Mouse (Mus musculus) MEL (cell line): ENCODE results near the gene Psg26. TPM values are rescaled to one million over a fixed set of nuclear protein-coding genes. Genes with fewer than 3 reads are reported as not detected.
"Not testable (repeated sequence)": the region's sequence is repeated elsewhere in the genome, so short reads cannot be mapped to it uniquely, and the experiment has no call there.

Experiments
- DNase-seq: peaks from one replicate; pipeline ENCODE4 v3.0.0; 2011; ENCODE audit warnings: low read depth, low spot score
- H3K27ac ChIP-seq: 2 replicates; pipeline ENCODE4 v1.5.1; 2012; ENCODE audit warnings: low read depth, mild to moderate bottlenecking, control low read depth, low read length, moderate library complexity; ENCODE audit not compliant: control insufficient read depth
- H3K27me3 ChIP-seq, 2 experiments: fragments of 150-350 bp in 1 of 2; sonication (generic) in 1 of 2; 2 replicates each; pipeline ENCODE4 v1.6.1; 2012; ENCODE audit warnings: low read length in 2 of 2, mild to moderate bottlenecking in 2 of 2, improper control_type of control experiment in 1 of 2, moderate library complexity in 1 of 2; ENCODE audit not compliant: insufficient read depth in 2 of 2, control insufficient read depth in 1 of 2
- H3K36me3 ChIP-seq, 2 experiments: 2 replicates each; pipeline ENCODE4 v1.6.1; 2012 to 2014; ENCODE audit warnings: low read length in 2 of 2, improper control_type of control experiment in 1 of 2, inconsistent platforms in 1 of 2, mild to moderate bottlenecking in 1 of 2; ENCODE audit not compliant: insufficient read depth in 2 of 2, control insufficient read depth in 1 of 2
- H3K4me1 ChIP-seq, 2 experiments: fragments of 150-350 bp in 1 of 2; sonication (generic) in 1 of 2; 2 replicates each; pipeline ENCODE4 v1.6.1; 2012; ENCODE audit warnings: low read length in 2 of 2, improper control_type of control experiment in 1 of 2, mild to moderate bottlenecking in 1 of 2; ENCODE audit not compliant: insufficient read depth in 2 of 2, control insufficient read depth in 1 of 2
- H3K4me3 ChIP-seq, 2 experiments: fragments of 150-350 bp in 1 of 2; sonication (generic) in 1 of 2; 2 replicates each; pipeline ENCODE4 v1.5.1; 2012; ENCODE audit warnings: low read depth in 2 of 2, low read length in 2 of 2, mild to moderate bottlenecking in 2 of 2, moderate library complexity in 2 of 2, control low read depth in 1 of 2, improper control_type of control experiment in 1 of 2; ENCODE audit not compliant: control insufficient read depth in 1 of 2, insufficient read depth in 1 of 2
- H3K79me2 ChIP-seq: 2 replicates; pipeline ENCODE4 v1.6.1; 2012; ENCODE audit warnings: mild to moderate bottlenecking, low read length, moderate library complexity; ENCODE audit not compliant: control insufficient read depth, poor library complexity, insufficient read depth
- H3K9ac ChIP-seq: 2 replicates; pipeline ENCODE4 v1.6.1; 2012; ENCODE audit warnings: low read depth, mild to moderate bottlenecking, control low read depth, low read length, moderate library complexity; ENCODE audit not compliant: control insufficient read depth, poor library complexity, severe bottlenecking
- H3K9me3 ChIP-seq: fragments of 150-350 bp; sonication (generic); replicated peaks from 2 replicates; pipeline ENCODE4 v1.6.1; 2012; ENCODE audit warnings: mild to moderate bottlenecking, low read length, improper control_type of control experiment, moderate library complexity; ENCODE audit not compliant: insufficient read depth
- BHLHE40 ChIP-seq: IDR thresholded peaks from 2 replicates; pipeline ENCODE4 v1.6.1; 2012; ENCODE audit warnings: low read depth, mild to moderate bottlenecking, inconsistent platforms, low read length, improper control_type of control experiment, borderline replicate concordance
- CHD1 ChIP-seq: IDR thresholded peaks from 2 replicates; pipeline ENCODE4 v1.6.1; 2012; ENCODE audit warnings: low read depth, mild to moderate bottlenecking, inconsistent platforms, low read length, improper control_type of control experiment
- CHD2 ChIP-seq: IDR thresholded peaks from 2 replicates; pipeline ENCODE4 v1.6.1; 2011; ENCODE audit warnings: low read length, improper control_type of control experiment
- CTCF ChIP-seq, 3 experiments: IDR thresholded peaks in 2 of 3; conservative IDR thresholded peaks in 1 of 3; 2 replicates each; pipeline ENCODE4 v1.5.1; 2011 to 2012; ENCODE audit warnings: low read length in 3 of 3, low read depth in 2 of 3, mild to moderate bottlenecking in 2 of 3, improper control_type of control experiment in 1 of 3, inconsistent platforms in 1 of 3, mixed read lengths in 1 of 3, moderate library complexity in 1 of 3; ENCODE audit not compliant: control insufficient read depth in 1 of 3, insufficient read depth in 1 of 3, poor library complexity in 1 of 3, severe bottlenecking in 1 of 3
- E2F4 ChIP-seq: IDR thresholded peaks from 2 replicates; pipeline ENCODE4 v1.6.1; 2011; ENCODE audit warnings: low read depth, low read length, improper control_type of control experiment, borderline replicate concordance
- ELF1 ChIP-seq: IDR thresholded peaks from 2 replicates; pipeline ENCODE4 v1.6.1; 2014; ENCODE audit warnings: low read depth, mild to moderate bottlenecking, inconsistent platforms, low read length, improper control_type of control experiment, moderate library complexity
- GATA1 ChIP-seq: IDR thresholded peaks from 2 replicates; pipeline ENCODE4 v1.6.1; 2011; ENCODE audit warnings: low read depth, low read length, improper control_type of control experiment
- JUND ChIP-seq: IDR thresholded peaks from 2 replicates; pipeline ENCODE4 v1.6.1; 2011; ENCODE audit warnings: low read depth, mild to moderate bottlenecking, improper control_type of control experiment, low read length
- KAT2A ChIP-seq: conservative IDR thresholded peaks from 2 replicates; pipeline ENCODE4 v1.6.1; 2012; ENCODE audit warnings: low read depth, low read length, improper control_type of control experiment, inconsistent platforms
- MAX ChIP-seq: IDR thresholded peaks from 2 replicates; pipeline ENCODE4 v1.6.1; 2011; ENCODE audit warnings: low read length, improper control_type of control experiment
- MAZ ChIP-seq: IDR thresholded peaks from 2 replicates; pipeline ENCODE4 v1.6.1; 2012; ENCODE audit warnings: low read depth, mild to moderate bottlenecking, inconsistent platforms, low read length, improper control_type of control experiment
- MXI1 ChIP-seq: IDR thresholded peaks from 2 replicates; pipeline ENCODE4 v1.6.1; 2011; ENCODE audit warnings: mild to moderate bottlenecking, low read depth, low read length, improper control_type of control experiment
- MYC ChIP-seq: IDR thresholded peaks from 2 replicates; pipeline ENCODE4 v1.6.1; 2011; ENCODE audit warnings: low read depth, mild to moderate bottlenecking, low read length, improper control_type of control experiment, moderate library complexity
- NELFE ChIP-seq: IDR thresholded peaks from 2 replicates; pipeline ENCODE4 v1.6.1; 2011; ENCODE audit warnings: low read depth, low read length, improper control_type of control experiment
- NRF1 ChIP-seq: IDR thresholded peaks from 2 replicates; pipeline ENCODE4 v1.6.1; 2014; ENCODE audit warnings: low read depth, mild to moderate bottlenecking, inconsistent platforms, low read length, improper control_type of control experiment, moderate library complexity; ENCODE audit not compliant: poor library complexity, insufficient read depth, severe bottlenecking
- POLR2A ChIP-seq, 2 experiments: IDR thresholded peaks; 2 replicates each; pipeline ENCODE4 v1.6.1; 2011 to 2012; ENCODE audit warnings: low read length in 2 of 2, mild to moderate bottlenecking in 2 of 2, control low read depth in 1 of 2, improper control_type of control experiment in 1 of 2, low read depth in 1 of 2, moderate library complexity in 1 of 2; ENCODE audit not compliant: control insufficient read depth in 1 of 2, insufficient read depth in 1 of 2, poor library complexity in 1 of 2
- POLR2AphosphoS2 ChIP-seq: IDR thresholded peaks from 2 replicates; pipeline ENCODE4 v1.6.1; 2011; ENCODE audit warnings: low read length, improper control_type of control experiment
- RAD21 ChIP-seq: IDR thresholded peaks from 2 replicates; pipeline ENCODE4 v1.6.1; 2011; ENCODE audit warnings: mild to moderate bottlenecking, low read depth, low read length, improper control_type of control experiment
- SMC3 ChIP-seq: IDR thresholded peaks from 2 replicates; pipeline ENCODE4 v1.6.1; 2011; ENCODE audit warnings: low read depth, low read length, improper control_type of control experiment
- TAL1 ChIP-seq: IDR thresholded peaks from 2 replicates; pipeline ENCODE4 v1.6.1; 2012; ENCODE audit warnings: mild to moderate bottlenecking, inconsistent platforms, low read length, moderate library complexity, mixed read lengths
- TBP ChIP-seq: IDR thresholded peaks from 2 replicates; pipeline ENCODE4 v1.8.0; 2011; ENCODE audit warnings: low read depth, low read length, improper control_type of control experiment
- TCF12 ChIP-seq: IDR thresholded peaks from 2 replicates; pipeline ENCODE4 v1.6.1; 2014; ENCODE audit warnings: low read depth, mild to moderate bottlenecking, inconsistent platforms, low read length, improper control_type of control experiment, moderate library complexity
- UBTF ChIP-seq: IDR thresholded peaks from 2 replicates; pipeline ENCODE4 v1.6.1; 2012; ENCODE audit warnings: low read depth, mild to moderate bottlenecking, inconsistent platforms, low read length, improper control_type of control experiment, moderate library complexity, borderline replicate concordance; ENCODE audit not compliant: insufficient read depth
- USF1 ChIP-seq: IDR thresholded peaks from 2 replicates; pipeline ENCODE4 v1.6.1; 2014; ENCODE audit warnings: low read depth, mild to moderate bottlenecking, inconsistent platforms, low read length, improper control_type of control experiment, moderate library complexity
- ZC3H11A ChIP-seq: IDR thresholded peaks from 2 replicates; pipeline ENCODE4 v1.6.1; 2012; ENCODE audit warnings: low read depth, mild to moderate bottlenecking, inconsistent platforms, low read length, improper control_type of control experiment
- ZNF384 ChIP-seq: IDR thresholded peaks from 2 replicates; pipeline ENCODE4 v1.6.1; 2012; ENCODE audit warnings: low read depth, mild to moderate bottlenecking, inconsistent platforms, low read length, improper control_type of control experiment
- polyA plus RNA-seq, 2 experiments: library from polyadenylated mRNA; stranded (reverse) in 1 of 2; unstranded in 1 of 2; fragments of >175 nt in 1 of 2; fragments of >200 nt in 1 of 2; gene quantifications; 2 replicates each; pipeline versions ENCODE4 v1.2.1 to v1.2.4; 2012; ENCODE audit warnings: low replicate concordance in 2 of 2, low read depth in 1 of 2; ENCODE audit not compliant: insufficient read length in 2 of 2, insufficient read depth in 1 of 2, missing spikeins in 1 of 2
- total RNA-seq: library from RNA; depleted of rRNA; stranded (reverse); fragments of 300-350 nt; gene quantifications from 2 replicates; pipeline ENCODE4 v1.2.3, GENCODE M21; 2012

The Psg26 gene
- total and polyA plus RNA-seq, 3 experiments = not detected

GRCm38 (mm10) chr7:18532169-18532568 is 48.2 kb upstream of the Psg26 start, which contains the start of gene Psg25:
Gene Psg25 (minus strand): TSS chr7:18532269.
- no peaks in the 10 kb centered on the region for H3K27me3 ChIP-seq
- H3K79me2 ChIP-seq = no peaks in the 10 kb centered on the region
- no peak within 1 kb of the TSS for H3K27ac ChIP-seq
- no peaks in the 10 kb centered on the region for H3K36me3 ChIP-seq
- no peak within 1 kb of the TSS for H3K9ac ChIP-seq
- no peak for TF ChIP-seq POLR2A (IDR thresholded peaks at IDR 0.05; ENCODE audit: control insufficient read depth in 1 of 2, insufficient read depth in 1 of 2, low read depth in 1 of 2, low read length in 2 of 2, poor library complexity in 1 of 2)
- TF ChIP-seq CTCF (IDR thresholded peaks at IDR 0.05 in 2 of 3, conservative IDR thresholded peaks at IDR 0.05 in 1 of 3; ENCODE audit: control insufficient read depth in 1 of 3, insufficient read depth in 1 of 3, low read depth in 2 of 3, low read length in 3 of 3, poor library complexity in 1 of 3, severe bottlenecking in 1 of 3) = no peak
- TF ChIP-seq ZNF384 = no peak
- no peak for TF ChIP-seq NELFE
- no peak for TF ChIP-seq ELF1
- no peak for TF ChIP-seq GATA1
- TF ChIP-seq POLR2AphosphoS2 = no peak
- no peak for TF ChIP-seq TBP
- no peak for TF ChIP-seq TAL1
- TF ChIP-seq UBTF = no peak
- TF ChIP-seq TCF12 = no peak
- no peak for TF ChIP-seq USF1
- no peak for TF ChIP-seq BHLHE40
- TF ChIP-seq KAT2A = no peak
- TF ChIP-seq SMC3 = no peak
- no peak for TF ChIP-seq RAD21
- no peak for DNase-seq
- H3K4me1 ChIP-seq = no peaks in the 10 kb centered on the region
- H3K9me3 ChIP-seq = no peaks in the 10 kb centered on the region
- no peak within 1 kb of the TSS for H3K4me3 ChIP-seq

GRCm38 (mm10) chr7:18524668-18525067 is 40.7 kb upstream of the Psg26 start:
- no peak for TF ChIP-seq ZC3H11A
- no peak for TF ChIP-seq MAZ
- TF ChIP-seq TAL1 = no peak
- TF ChIP-seq POLR2A (IDR thresholded peaks at IDR 0.05; ENCODE audit: control insufficient read depth in 1 of 2, insufficient read depth in 1 of 2, low read depth in 1 of 2, low read length in 2 of 2, poor library complexity in 1 of 2) = no peak
- no peak for TF ChIP-seq GATA1
- no peak for TF ChIP-seq NRF1
- TF ChIP-seq MYC = no peak
- TF ChIP-seq MXI1 = no peak
- no peak for TF ChIP-seq CHD2
- no peak for TF ChIP-seq JUND
- TF ChIP-seq CHD1 = no peak
- no peak for TF ChIP-seq KAT2A
- no peak for TF ChIP-seq MAX
- TF ChIP-seq NELFE = no peak
- TF ChIP-seq E2F4 = no peak
- TF ChIP-seq, all 39 proteins: peak for 0
- Histone ChIP-seq H3K9me3 (no peaks in the 10 kb centered on the region), H3K36me3 (no peaks in the 10 kb centered on the region), H3K27me3 (no peaks in the 10 kb centered on the region; a peak in 1 of 4 replicates), H3K9ac (no peak overlapping the region), H3K27ac (no peak overlapping the region), H3K4me3 (no peak overlapping the region), H3K79me2 (no peaks in the 10 kb centered on the region), H3K4me1 (no peaks in the 10 kb centered on the region)
- no peak for DNase-seq

GRCm38 (mm10) chr7:18512848-18513247 is 28.9 kb upstream of the Psg26 start:
- H3K4me3 ChIP-seq, DNase-seq: not testable (repeated sequence)

More at GRCm38 (mm10) chr7:18512848-18513247, 28.9 kb upstream of the Psg26 start:
- not testable (repeated sequence) for H3K4me1 ChIP-seq, H3K9ac ChIP-seq, H3K79me2 ChIP-seq, H3K27me3 ChIP-seq, H3K27ac ChIP-seq, H3K36me3 ChIP-seq, H3K9me3 ChIP-seq
